Mouse (Mus musculus): ENCODE data around the gene Ipo4.

Gene Ipo4

DNA sequence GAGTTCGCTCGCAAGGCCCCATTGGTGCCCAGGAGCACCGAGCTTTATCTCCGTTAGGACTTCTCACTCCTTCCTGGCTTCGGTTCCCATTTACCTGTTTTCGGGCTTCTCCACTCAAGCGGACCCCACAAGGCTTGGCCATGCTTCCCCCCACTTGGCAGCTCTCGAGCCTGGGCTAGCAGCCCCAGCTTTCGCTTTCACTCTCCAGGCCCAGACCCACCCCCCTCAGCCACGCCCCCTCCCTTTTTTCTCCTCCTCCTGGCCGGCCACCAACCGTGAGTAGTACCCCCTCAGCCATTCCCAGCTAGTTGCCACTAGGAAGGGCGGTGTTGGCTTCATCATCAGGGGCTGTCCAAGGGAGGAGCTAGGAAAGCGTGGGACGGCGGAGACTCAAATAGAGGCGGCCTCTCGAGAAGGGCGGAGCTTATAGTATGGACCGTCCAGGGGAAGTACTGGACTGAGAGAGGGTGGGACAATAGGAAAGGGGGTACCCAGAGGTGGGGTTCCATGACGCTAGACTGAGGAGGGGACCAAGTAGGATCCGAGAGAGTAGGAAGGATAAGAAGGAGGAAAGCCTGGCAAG is 44.9 kb downstream of the Ipo4 start, which contains the start of gene Psme2:
Gene Psme2, minus strand, starts transcription at position 366 of the 583 bp plus-strand sequence.
- peak; percentile 60 to 81 for DNase-seq (ENCODE audit: low spot score in 2 of 2)

DNA sequence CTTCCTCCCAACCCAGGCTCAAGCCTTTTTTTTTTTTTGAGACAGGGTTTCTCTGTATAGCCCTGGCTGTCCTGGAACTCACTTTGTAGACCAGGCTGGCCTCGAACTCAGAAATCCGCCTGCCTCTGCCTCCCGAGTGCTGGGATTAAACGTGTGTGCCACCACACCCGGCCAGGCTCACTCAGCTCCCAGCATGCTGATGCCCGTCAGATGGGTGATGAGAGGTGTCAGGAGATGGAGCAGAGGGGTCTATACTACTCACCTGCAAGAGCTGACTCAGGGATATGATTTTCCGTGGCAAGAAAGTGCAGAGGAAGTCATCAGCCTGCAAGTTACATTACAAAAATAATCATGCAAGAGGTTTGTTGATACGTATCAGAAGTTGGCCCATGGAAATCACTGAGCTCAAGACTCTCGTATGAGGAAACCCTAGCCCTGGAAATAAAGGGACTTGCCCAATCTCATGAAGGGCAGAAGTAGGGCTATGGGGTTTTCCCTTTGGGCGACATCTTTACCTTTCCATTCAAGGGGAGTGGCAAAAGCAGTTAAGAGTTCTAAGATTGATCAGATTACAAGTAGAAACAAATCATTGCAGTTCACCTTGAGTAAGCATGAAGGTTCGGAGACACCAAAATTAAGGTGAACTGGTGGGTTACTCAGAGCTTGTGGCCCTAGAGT is 45.8 kb downstream of the Ipo4 start:
- DNase-seq (ENCODE audit: low spot score in 2 of 2) = no peak

DNA sequence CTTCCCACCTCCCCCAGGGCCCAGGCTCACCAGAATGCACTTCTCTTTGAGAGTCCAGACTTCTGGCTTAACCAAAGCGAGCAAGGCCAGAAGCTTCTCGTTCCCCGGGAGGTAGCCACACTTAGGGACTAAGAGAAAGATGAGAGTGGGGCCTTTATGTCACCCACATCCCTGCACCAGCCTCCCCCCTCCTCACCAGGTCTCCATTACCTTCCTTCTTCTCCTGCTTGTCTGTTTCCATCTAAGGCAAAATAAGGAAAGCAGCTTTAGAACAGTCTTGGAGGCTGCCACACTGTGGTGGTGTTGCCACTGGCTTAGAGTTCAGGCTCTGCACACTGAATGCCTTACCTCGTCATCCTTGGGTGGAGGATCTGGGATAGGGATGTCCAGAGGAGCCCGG is 46.5 kb downstream of the Ipo4 start:
- no peak for DNase-seq (ENCODE audit: low spot score in 2 of 2)

DNA sequence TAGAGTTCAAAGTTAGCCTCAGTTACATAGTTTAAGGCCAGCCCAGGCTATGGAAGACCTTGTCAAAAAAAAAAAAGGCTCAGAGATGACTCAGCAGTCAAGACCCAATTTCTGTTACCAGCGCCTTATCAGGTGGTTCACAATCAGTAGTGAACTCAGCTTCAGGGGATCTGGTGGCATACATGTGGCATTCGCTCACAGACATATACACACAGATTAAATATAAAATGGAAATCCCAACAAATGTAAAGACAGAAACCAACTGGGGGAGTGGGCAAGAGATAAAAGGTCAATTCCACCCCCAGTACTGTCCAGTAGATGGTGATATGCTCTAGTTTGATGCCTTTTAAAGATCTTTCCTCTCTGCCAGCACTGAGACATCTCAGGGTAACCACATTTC is 49.6 kb downstream of the Ipo4 start:
- DNase-seq (ENCODE audit: low spot score in 2 of 2) = no peak

GRCm38 (mm10) chr14:55585566-55585960 is 50.2 kb downstream of the Ipo4 start:
- no peak for DNase-seq (ENCODE audit: low spot score in 2 of 2)

GRCm38 (mm10) chr14:55584702-55585565 is 50.8 kb downstream of the Ipo4 start, which contains the start of gene Emc9:
Gene Emc9, minus strand, starts transcription at chr14:55585302.
- peak in 1 of 2 experiments; percentile 47 for DNase-seq (ENCODE audit: low spot score in 2 of 2)

- no peak for DNase-seq (ENCODE audit: low spot score in 2 of 2)
These were observed 51.5 kb downstream of the Ipo4 start for GRCm38 (mm10) chr14:55584303-55584701.

GRCm38 (mm10) chr14:55581981-55582681 is 53.6 kb downstream of the Ipo4 start:
- no peak for DNase-seq (ENCODE audit: low spot score in 2 of 2)

DNA sequence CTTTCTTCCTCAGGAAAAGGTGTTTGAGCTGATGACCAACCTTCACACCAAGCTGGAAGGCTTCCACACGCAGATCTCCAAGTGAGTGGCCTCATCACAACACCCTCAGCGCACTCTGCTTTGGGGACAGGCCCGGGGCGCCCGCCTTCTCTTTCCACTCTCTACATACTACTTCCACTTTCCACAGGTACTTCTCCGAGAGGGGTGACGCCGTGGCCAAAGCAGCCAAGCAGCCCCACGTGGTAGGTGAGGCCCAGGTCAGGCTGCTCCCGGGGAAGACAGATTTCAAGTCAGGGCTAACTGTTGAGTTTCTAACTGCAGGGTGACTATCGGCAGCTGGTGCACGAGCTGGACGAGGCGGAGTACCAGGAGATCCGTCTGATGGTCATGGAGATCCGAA is 55.0 kb downstream of the Ipo4 start:
- no peak for DNase-seq (ENCODE audit: low spot score in 2 of 2)

DNA sequence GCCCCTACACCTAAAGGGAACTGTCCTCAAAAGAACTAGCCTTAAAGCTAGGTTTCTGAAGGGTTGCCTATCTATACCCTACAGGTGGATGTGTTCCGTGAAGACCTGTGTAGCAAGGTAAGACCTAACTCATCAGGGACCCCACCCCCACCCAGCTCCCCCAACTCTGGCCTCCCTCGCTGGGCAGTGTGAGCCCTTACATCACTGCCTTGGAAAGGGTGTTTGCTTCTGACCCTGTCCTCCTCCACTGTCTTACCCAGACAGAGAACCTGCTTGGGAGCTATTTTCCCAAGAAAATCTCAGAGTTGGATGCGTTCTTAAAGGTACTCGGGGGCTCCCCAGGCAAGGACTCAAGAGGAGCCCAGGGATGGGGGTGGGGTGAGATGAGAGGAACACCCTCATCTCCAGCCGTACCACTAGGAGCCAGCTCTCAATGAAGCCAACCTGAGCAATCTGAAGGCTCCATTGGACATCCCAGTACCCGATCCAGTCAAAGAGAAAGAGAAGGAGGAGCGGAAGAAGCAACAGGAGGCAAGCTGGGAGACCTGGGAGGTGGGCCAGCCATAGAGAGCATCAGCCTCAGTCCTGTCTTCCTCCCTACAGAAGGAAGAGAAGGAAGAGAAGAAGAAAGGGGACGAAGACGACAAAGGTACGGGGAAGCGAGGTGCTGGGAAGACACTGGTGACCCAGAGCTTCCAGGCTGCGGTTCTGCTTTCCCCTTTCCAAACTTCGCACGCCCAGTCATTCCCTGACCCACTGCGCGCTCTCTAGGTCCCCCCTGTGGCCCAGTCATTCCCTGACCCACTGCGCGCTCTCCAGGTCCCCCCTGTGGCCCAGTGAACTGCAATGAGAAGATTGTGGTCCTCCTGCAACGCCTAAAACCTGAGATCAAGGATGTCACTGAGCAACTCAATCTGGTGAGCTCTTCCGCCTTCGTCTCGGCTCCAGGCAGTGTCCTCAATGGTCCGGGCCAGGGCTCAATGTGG is 56.0 kb downstream of the Ipo4 start:
- no peak for DNase-seq (ENCODE audit: low spot score in 2 of 2)

- DNase-seq (ENCODE audit: low spot score in 2 of 2) = peak in 1 of 2 experiments; percentile 51
These were observed 57.0 kb downstream of the Ipo4 start for GRCm38 (mm10) chr14:55578668-55579269.

DNA sequence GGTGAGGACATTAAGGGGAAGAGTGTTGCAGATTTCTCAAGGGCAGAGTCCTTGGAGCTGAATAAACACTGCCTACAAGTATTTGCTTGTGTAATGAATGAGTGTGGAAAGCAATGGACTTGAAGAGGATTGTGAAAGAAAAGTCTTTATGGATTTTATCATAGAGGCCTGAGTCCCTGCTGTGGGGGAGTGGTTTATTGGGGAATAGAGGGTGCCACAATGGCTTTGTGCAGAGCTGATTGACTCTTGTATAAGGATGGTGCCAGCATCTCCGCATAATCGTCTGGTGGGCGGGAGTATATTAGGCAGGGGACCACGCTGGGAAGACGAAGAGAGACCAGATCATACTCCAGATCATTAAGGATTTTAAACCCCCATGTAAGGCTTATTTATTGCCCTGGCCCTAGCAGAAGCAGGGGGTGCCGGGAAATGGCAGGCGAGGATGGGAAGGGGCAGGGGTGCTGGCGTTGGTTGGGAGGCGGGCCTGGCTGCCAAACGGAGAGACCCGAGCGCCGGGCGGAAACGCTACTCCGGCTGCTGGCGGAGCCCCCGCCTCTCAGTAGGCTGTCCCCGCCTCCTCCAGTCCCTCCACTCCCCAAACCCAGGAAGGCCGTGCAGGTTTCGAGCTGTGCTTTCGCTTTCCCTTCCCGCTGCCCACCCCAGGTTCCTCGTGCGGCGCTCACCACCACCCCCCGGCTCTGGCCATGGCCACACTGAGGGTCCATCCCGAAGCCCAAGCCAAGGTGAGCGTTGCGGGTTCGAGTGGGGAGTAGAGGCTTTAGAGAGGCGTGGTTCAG is 57.7 kb downstream of the Ipo4 start, which contains the start of gene Psme1:
Gene Psme1, plus strand, starts transcription at position 253 of the 797 bp plus-strand sequence.
- peak; percentile 71 to 82 for DNase-seq (ENCODE audit: low spot score in 2 of 2)

DNA sequence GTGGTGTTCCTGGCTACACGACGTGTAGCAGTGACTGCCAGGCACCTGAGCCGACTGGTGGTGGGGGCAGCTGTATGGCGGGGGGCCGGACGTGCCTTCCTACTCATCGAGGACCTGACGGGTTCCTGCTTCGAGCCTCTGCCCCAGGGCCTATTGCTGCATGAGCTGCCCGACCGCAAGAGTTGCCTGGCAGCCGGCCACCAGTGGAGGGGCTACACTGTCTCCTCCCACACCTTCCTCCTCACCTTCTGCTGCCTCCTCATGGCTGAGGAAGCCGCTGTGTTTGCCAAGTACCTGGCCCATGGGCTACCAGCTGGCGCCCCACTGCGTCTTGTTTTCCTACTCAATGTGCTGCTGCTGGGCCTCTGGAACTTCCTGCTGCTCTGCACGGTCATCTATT is 59.4 kb downstream of the Ipo4 start:
- no peak for DNase-seq (ENCODE audit: low spot score in 2 of 2)

- DNase-seq (ENCODE audit: low spot score in 2 of 2) = no peak
These were observed 60.0 kb downstream of the Ipo4 start for GRCm38 (mm10) chr14:55575711-55576110.
